Mouse (Mus musculus): ENCODE data around the gene Oscar. TPM values are rescaled to one million over a fixed set of nuclear protein-coding genes. Genes with fewer than 3 reads are reported as not detected.

Oscar gene
- polyA plus RNA-seq, 1 experiment from 2014 or later = 0.73 TPM

DNA sequence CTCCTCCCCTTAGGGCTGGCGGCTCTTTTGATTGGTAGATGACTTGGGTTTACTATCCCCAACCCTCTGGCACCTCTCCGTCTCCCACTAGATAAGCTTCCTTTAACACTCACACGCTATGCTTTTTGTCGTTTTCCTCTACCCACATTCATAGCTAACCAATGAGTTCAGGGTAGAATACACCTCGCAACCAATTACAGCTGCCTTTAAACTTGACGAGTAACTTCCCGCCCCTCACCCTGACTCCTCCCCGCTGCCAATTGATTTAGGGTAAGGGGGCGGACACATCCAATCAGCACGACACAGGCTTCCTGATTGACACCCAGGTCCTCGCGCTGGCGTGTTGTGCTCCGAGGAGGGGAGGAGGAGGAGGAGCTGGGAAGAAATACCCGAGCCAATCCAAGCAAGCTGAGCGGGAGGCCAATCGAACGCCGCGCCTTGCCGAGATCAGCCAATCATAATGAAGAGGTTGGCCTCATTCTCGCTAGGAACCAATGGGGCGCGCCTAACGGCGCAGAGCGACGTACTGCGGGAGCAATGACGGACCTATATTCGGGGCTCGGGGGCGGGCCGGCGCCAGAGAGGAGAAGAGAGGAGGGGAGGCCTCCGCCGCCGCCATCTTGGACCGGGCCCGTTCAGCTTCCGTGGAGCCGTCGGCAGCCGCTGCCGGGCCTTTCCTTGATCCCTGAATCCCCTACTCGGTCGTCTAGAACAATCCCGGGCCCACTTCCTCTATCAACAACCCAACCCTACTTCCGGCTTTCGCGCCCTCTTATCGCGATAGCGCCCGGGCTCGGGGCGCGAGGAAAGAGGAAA lies 28.9 kb upstream of the Oscar start, which contains the start of gene Cnot3:
Cnot3 (plus strand) TSS at position 597 of the 816 bp plus-strand sequence.
- Histone ChIP-seq H3K4me2 (ENCODE audit: low read length) (peak within 1 kb of the TSS; percentile 89), H3K36me3 (ENCODE audit: control insufficient read depth, insufficient read depth, low read length) (peaks cover 11% of the 10 kb centered on the region), H3K9ac (ENCODE audit: low read depth, low read length) (peak within 1 kb of the TSS; percentile 96), H3K27me3 (replicated peaks; ENCODE audit: control insufficient read depth, insufficient read depth, low read length) (no peaks in the 10 kb centered on the region), H3K9me3 (ENCODE audit: control insufficient read depth, low read length) (no peaks in the 10 kb centered on the region), H3K27ac (ENCODE audit: low read depth, low read length) (peak within 1 kb of the TSS; percentile 96), H3K4me3 (ENCODE audit: low read length) (peak within 1 kb of the TSS; percentile 92), H3K4me1 (ENCODE audit: control insufficient read depth, insufficient read depth, low read depth, low read length) (peaks cover 33% of the 10 kb centered on the region)
- peak; percentile 98 for ATAC-seq
- under 1% methylated on average over 56 of the region's 58 CpGs for WGBS

DNA sequence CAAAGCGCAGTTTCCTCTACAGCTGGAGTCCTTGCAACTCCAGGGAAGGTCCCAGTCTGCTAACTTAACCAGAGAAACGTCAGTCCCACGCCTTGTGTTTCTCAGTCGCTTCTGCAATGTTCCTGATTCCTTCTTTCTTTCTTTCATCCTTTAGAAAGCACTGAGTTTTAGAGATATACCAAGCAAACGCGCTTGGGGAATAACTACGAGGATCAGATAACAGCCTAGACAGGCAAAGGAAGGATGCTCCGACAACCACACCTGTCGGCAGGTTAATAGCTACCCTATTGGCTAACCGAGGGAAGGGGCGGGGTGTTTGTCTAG lies 28.4 kb upstream of the Oscar start:
- H3K36me3 ChIP-seq (ENCODE audit: control insufficient read depth, insufficient read depth, low read length) = peaks cover 11% of the 10 kb centered on the region
- peak overlapping the region; percentile 92 for H3K4me3 ChIP-seq (ENCODE audit: low read length)
- peak overlapping the region; percentile 64 for H3K4me2 ChIP-seq (ENCODE audit: low read length)
- H3K27ac ChIP-seq (ENCODE audit: low read depth, low read length) = no peak overlapping the region
- no peaks in the 10 kb centered on the region for H3K27me3 ChIP-seq (replicated peaks; ENCODE audit: control insufficient read depth, insufficient read depth, low read length)
- 0 out of 2 replicates have a peak overlapping the region, but pooled peaks have one; percentile 11 for H3K9ac ChIP-seq (ENCODE audit: low read depth, low read length)
- ATAC-seq = no peak
- no peaks in the 10 kb centered on the region for H3K9me3 ChIP-seq (ENCODE audit: control insufficient read depth, low read length)
- 1% methylated on average over 11 of the region's 11 CpGs for WGBS
- H3K4me1 ChIP-seq (ENCODE audit: control insufficient read depth, insufficient read depth, low read depth, low read length) = peaks cover 33% of the 10 kb centered on the region

DNA sequence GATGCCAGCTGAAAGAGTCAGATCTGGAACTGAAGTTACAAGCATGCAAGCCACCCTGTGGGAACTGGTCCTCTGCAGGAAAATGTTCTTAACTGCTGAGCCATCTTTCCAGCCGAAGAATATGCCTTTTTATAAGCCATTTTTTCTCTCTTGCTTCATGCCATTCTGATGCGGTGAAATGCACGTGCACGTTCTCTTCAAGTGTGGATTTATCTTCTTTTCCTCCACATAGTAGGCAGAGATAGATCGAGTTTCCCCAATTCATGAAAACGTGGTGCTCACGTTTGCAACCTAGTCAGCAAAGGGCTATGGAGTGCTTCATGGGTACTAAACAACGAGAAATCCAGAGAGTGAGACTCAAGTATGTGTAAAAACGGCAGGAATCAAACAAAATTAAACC lies 27.9 kb upstream of the Oscar start:
- Histone ChIP-seq H3K27ac (ENCODE audit: low read depth, low read length) (no peak overlapping the region), H3K4me2 (ENCODE audit: low read length) (peak overlapping the region; percentile 64), H3K27me3 (replicated peaks; ENCODE audit: control insufficient read depth, insufficient read depth, low read length) (no peaks in the 10 kb centered on the region), H3K9ac (ENCODE audit: low read depth, low read length) (no peak overlapping the region), H3K9me3 (ENCODE audit: control insufficient read depth, low read length) (no peaks in the 10 kb centered on the region), H3K36me3 (ENCODE audit: control insufficient read depth, insufficient read depth, low read length) (peaks cover 14% of the 10 kb centered on the region), H3K4me3 (ENCODE audit: low read length) (peak overlapping the region; percentile 92), H3K4me1 (ENCODE audit: control insufficient read depth, insufficient read depth, low read depth, low read length) (peaks cover 33% of the 10 kb centered on the region)
- no peak for ATAC-seq
- WGBS = 23% methylated on average over 9 of the region's 9 CpGs

DNA sequence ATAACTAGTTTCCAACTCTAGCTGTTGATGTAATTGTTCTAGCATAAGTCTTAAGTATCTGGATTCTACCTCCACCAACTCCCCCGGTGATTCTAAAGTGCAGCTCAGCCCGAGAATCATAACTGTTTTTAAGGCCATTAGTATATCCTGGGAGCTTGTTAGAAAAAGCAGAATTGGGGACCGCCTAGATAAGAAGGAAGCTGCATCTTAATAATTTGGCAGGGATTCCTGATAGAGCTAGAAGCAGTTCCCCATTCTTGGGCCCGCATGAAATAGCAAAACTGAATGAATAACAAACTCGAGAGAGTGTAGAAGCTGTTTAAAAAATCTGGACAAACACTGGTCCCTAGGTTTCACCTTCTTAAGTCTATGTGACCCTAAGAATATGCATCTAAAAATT lies 27.5 kb upstream of the Oscar start:
- Histone ChIP-seq H3K4me3 (ENCODE audit: low read length) (no peak overlapping the region), H3K4me1 (ENCODE audit: control insufficient read depth, insufficient read depth, low read depth, low read length) (peaks cover 28% of the 10 kb centered on the region), H3K27ac (ENCODE audit: low read depth, low read length) (no peak overlapping the region), H3K4me2 (ENCODE audit: low read length) (peak overlapping the region; percentile 64), H3K36me3 (ENCODE audit: control insufficient read depth, insufficient read depth, low read length) (peaks cover 18% of the 10 kb centered on the region), H3K27me3 (replicated peaks; ENCODE audit: control insufficient read depth, insufficient read depth, low read length) (no peaks in the 10 kb centered on the region), H3K9me3 (ENCODE audit: control insufficient read depth, low read length) (no peaks in the 10 kb centered on the region), H3K9ac (ENCODE audit: low read depth, low read length) (no peak overlapping the region)
- 67% methylated on average over 5 of the region's 5 CpGs for WGBS
- ATAC-seq = no peak

DNA sequence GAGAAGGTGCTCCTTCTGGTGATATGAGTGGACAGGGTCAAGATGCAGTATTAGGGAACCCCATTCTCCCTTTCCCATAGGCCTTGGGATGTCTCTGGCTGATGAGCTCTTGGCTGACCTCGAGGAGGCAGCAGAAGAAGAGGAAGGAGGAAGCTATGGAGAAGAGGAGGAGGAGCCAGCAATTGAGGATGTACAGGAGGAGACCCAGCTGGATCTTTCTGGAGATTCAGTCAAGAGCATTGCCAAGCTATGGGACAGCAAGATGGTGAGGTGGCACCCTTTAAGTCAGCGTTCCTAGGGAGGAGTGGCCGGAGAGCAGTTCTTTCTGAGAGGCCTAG lies 14.5 kb upstream of the Oscar start:
- Histone ChIP-seq H3K4me2 (ENCODE audit: low read length) (peak overlapping the region; percentile 97), H3K36me3 (ENCODE audit: control insufficient read depth, insufficient read depth, low read length) (peaks cover 12% of the 10 kb centered on the region; the same call in 1 of the 2 replicates), H3K27ac (ENCODE audit: low read depth, low read length) (no peak overlapping the region), H3K9ac (ENCODE audit: low read depth, low read length) (peak overlapping the region; percentile 76), H3K4me3 (ENCODE audit: low read length) (peak overlapping the region; percentile 62), H3K27me3 (replicated peaks; ENCODE audit: control insufficient read depth, insufficient read depth, low read length) (no peaks in the 10 kb centered on the region), H3K4me1 (ENCODE audit: control insufficient read depth, insufficient read depth, low read depth, low read length) (peaks cover 25% of the 10 kb centered on the region), H3K9me3 (ENCODE audit: control insufficient read depth, low read length) (no peaks in the 10 kb centered on the region)
- 58% methylated on average over 3 of the region's 3 CpGs for WGBS
- ATAC-seq = peak; percentile 6; the same call in 1 of the 2 replicates

DNA sequence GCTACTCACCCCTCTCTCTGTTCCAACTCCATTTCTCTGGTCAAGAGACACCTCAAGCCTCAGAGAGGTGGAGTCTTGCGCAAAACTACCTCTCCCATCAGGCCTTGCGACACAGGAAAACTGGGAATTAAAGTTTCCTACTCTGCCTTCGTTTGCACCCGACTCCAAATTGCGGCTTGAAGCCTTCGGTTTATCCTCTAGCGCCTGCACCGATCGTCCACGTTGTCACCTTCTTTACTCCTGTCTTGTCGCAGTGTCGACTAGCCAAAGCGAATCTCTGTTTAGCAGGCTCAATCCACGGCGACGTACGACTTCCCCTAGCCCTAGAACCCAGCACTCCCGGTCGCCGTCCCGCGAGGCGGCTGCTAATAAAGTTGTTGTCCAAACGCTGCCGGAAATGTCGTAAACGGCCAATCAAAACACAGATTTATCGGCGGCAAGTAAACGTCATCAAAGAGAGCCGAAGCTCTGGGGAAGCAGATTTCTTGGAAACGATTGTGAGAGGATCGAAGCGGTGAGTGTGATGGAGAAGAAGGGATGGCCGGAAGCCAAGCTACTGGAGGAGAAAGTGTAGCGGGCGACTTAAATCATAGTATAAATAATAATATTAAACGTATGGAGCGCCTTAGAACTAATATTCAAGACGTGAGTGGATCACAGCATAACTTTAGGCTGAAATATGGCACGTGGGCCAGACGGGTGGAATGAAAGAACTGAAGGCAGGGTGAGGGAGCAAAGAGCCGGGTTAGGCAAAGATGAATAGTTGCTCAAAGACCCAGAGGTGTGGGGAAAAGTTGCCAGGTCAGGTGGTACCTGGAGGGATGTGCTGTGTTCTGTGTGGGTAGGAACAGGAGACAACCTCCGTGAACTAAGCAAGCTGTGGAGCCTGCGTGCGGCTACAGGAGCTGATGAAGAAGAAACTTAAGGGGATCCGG lies 13.9 kb upstream of the Oscar start, which contains the start of the genes Tfpt and Prpf31:
Tfpt (minus strand) TSS at position 387 of the 935 bp plus-strand sequence.
Prpf31 (plus strand) TSS at position 443 of the 935 bp plus-strand sequence.
- H3K27me3 ChIP-seq (replicated peaks; ENCODE audit: control insufficient read depth, insufficient read depth, low read length) = no peaks in the 10 kb centered on the region
- H3K9ac ChIP-seq (ENCODE audit: low read depth, low read length) = peak within 1 kb of the TSS; percentile 76
- peak within 1 kb of the TSS; percentile 78 for H3K27ac ChIP-seq (ENCODE audit: low read depth, low read length)
- peaks cover 25% of the 10 kb centered on the region for H3K4me1 ChIP-seq (ENCODE audit: control insufficient read depth, insufficient read depth, low read depth, low read length)
- H3K9me3 ChIP-seq (ENCODE audit: control insufficient read depth, low read length) = no peaks in the 10 kb centered on the region
- peak within 1 kb of the TSS; percentile 62 for H3K4me3 ChIP-seq (ENCODE audit: low read length)
- ATAC-seq = peak; percentile 92
- H3K4me2 ChIP-seq (ENCODE audit: low read length) = peak within 1 kb of the TSS; percentile 97
- H3K36me3 ChIP-seq (ENCODE audit: control insufficient read depth, insufficient read depth, low read length) = peaks cover 10% of the 10 kb centered on the region; the same call in 1 of the 2 replicates
- WGBS = 1% methylated on average over 47 of the region's 47 CpGs

DNA sequence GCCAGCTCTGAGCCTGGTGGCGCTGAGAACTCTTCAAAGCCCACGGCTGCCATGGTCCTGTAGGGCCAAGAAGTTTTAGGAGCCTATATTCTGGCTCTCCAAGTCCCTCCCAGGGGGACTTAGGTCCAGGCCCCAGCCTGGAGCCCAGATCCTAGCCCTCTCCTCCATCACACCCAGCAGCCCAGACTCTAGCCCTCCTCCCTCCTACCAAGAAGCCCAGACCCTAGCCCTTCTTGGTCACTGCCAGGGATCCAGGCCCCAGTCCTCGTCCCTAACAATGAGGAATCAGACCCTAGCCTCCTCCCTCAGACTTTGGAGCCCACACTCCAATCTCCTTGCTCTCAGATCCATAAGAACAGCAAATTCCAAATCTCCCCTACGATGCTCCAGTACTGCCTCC lies 13.1 kb upstream of the Oscar start:
- Histone ChIP-seq H3K4me2 (ENCODE audit: low read length) (peak overlapping the region; percentile 97), H3K4me3 (ENCODE audit: low read length) (peak overlapping the region; percentile 62)

DNA sequence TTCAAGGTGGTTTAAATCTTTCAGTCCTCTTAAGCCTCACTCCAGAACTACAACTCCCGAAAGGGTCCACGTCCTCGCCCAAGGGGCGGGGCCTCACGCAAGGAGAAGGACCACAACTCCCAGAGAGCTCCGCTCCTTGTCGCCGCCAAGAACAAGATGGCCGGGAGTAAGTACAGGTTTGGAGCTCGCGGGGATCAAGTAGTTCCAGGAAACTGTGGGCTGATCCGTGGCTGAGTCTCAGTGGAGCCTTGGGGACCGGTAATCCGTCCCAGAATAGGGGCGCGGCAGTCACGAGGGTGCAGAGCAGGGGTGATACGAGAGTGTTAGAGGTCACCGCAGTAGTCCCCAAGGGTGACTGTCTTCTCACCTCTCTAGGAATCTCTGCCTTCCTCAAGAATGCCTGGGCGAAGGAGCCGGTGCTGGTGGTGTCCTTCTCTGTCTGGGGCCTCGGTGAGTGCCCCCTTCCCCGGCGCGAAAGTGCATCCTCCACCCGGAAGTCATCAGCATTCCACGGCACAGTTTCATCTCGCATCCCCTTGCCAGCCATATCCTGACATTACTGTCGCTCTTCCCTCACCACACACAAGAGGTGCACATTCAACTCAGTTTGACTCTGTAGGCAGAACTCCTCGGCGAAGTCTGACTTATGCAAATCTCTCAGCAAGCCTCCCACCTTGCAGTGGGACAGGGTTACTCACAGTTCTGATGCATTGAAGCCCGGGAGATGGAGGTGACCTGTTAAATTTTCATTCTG lies 1.5 kb upstream of the Oscar start, which contains the start of gene Ndufa3:
Ndufa3 (plus strand) TSS at position 132 of the 754 bp plus-strand sequence.
- H3K27me3 ChIP-seq (replicated peaks; ENCODE audit: control insufficient read depth, insufficient read depth, low read length) = no peaks in the 10 kb centered on the region; the same call in 1 of the 2 replicates
- peaks cover 9% of the 10 kb centered on the region for H3K36me3 ChIP-seq (ENCODE audit: control insufficient read depth, insufficient read depth, low read length)
- no peaks in the 10 kb centered on the region for H3K9me3 ChIP-seq (ENCODE audit: control insufficient read depth, low read length)
- peak within 1 kb of the TSS; percentile 82 for H3K4me2 ChIP-seq (ENCODE audit: low read length)
- peak within 1 kb of the TSS; percentile 84 for H3K27ac ChIP-seq (ENCODE audit: low read depth, low read length)
- WGBS = under 1% methylated on average over 32 of the region's 32 CpGs
- peak; percentile 97 for ATAC-seq
- H3K9ac ChIP-seq (ENCODE audit: low read depth, low read length) = peak within 1 kb of the TSS; percentile 81
- peak within 1 kb of the TSS; percentile 75 for H3K4me3 ChIP-seq (ENCODE audit: low read length)
- peaks cover 15% of the 10 kb centered on the region for H3K4me1 ChIP-seq (ENCODE audit: control insufficient read depth, insufficient read depth, low read depth, low read length)

More for the DNA sequence above, 13.1 kb upstream of the Oscar start:
- H3K27me3 ChIP-seq (replicated peaks; ENCODE audit: control insufficient read depth, insufficient read depth, low read length) = no peaks in the 10 kb centered on the region
- H3K4me1 ChIP-seq (ENCODE audit: control insufficient read depth, insufficient read depth, low read depth, low read length) = peaks cover 25% of the 10 kb centered on the region
- H3K9ac ChIP-seq (ENCODE audit: low read depth, low read length) = peak overlapping the region; percentile 70
- H3K36me3 ChIP-seq (ENCODE audit: control insufficient read depth, insufficient read depth, low read length) = peaks cover 14% of the 10 kb centered on the region
- ATAC-seq = peak; percentile 58
- 35% methylated on average over 4 of the region's 4 CpGs for WGBS
- H3K9me3 ChIP-seq (ENCODE audit: control insufficient read depth, low read length) = no peaks in the 10 kb centered on the region
- peak overlapping the region; percentile 36 for H3K27ac ChIP-seq (ENCODE audit: low read depth, low read length)

Data from hindbrain, embryonic 16.5 days (tissue).